Mouse (Mus musculus) embryonic fibroblast, embryonic 13.5 days (primary cell): Measurements from ENCODE around the gene Ring1.

Experiments used
- CTCF ChIP-seq: IDR thresholded peaks from 2 replicates; pipeline ENCODE4 v1.5.1; 2011; ENCODE audit warnings: mild to moderate bottlenecking, control low read depth, low read length, moderate library complexity, borderline replicate concordance; ENCODE audit not compliant: insufficient read depth
- POLR2A ChIP-seq: IDR thresholded peaks from 2 replicates; pipeline ENCODE4 v1.6.1; 2011; ENCODE audit warnings: low read depth, mild to moderate bottlenecking, control low read depth, low read length, moderate library complexity

- TF ChIP-seq CTCF (no peak), POLR2A (no peak)
Observed at GRCm38 (mm10) chr17:34010156-34010555, 14.3 kb downstream of the Ring1 start.
